Mouse (Mus musculus) intestine, embryonic 15.5 days (tissue): ENCODE measurements at regions not wholly inside any gene's neighbourhood (a gene's known extent, or its start where the extent isn't known, plus 50 kb on each side); places are given as distances from the start of the nearest gene placed in this dataset.

Source experiments
- ATAC-seq: fragments of 200-750 bp; cut with Nextera tagmentation; 2 replicates; pipeline ENCODE4 v1.8.0; 2017; ENCODE audit warnings: moderate TSS enrichment, moderate library complexity
- H3K27ac ChIP-seq: fragments of 300-500 bp; sonication (generic); 2 replicates; pipeline ENCODE4 v1.5.1; 2015; ENCODE audit warnings: mild to moderate bottlenecking, inconsistent platforms
- H3K27me3 ChIP-seq: fragments of 300-500 bp; sonication (generic); replicated peaks from 2 replicates; pipeline ENCODE4 v1.6.1; 2015; ENCODE audit warnings: inconsistent platforms
- H3K36me3 ChIP-seq: fragments of 300-500 bp; sonication (generic); 2 replicates; pipeline ENCODE4 v1.6.1; 2015; ENCODE audit warnings: inconsistent platforms
- H3K4me1 ChIP-seq: fragments of 300-500 bp; sonication (generic); replicated peaks from 2 replicates; pipeline ENCODE4 v1.6.1; 2015; ENCODE audit warnings: inconsistent platforms
- H3K4me2 ChIP-seq: fragments of 300-500 bp; sonication (generic); replicated peaks from 2 replicates; pipeline ENCODE4 v1.6.1; 2015; ENCODE audit warnings: mild to moderate bottlenecking, inconsistent platforms
- H3K4me3 ChIP-seq: fragments of 300-500 bp; sonication (generic); replicated peaks from 2 replicates; pipeline ENCODE4 v1.5.1; 2015; ENCODE audit warnings: inconsistent platforms
- H3K9ac ChIP-seq: fragments of 300-500 bp; sonication (generic); 2 replicates; pipeline ENCODE4 v1.6.1; 2015; ENCODE audit warnings: inconsistent platforms
- H3K9me3 ChIP-seq: fragments of 300-500 bp; sonication (generic); 2 replicates; pipeline ENCODE4 v1.6.1; 2016; ENCODE audit warnings: inconsistent platforms
- WGBS: fragments of 180-500 bp; shearing (Covaris S2); methylation state at CpG from one replicate; pipeline ENCODE4 v1.1.7; 2015; 5-methylcytosine and 5-hydroxymethylcytosine counted together

DNA sequence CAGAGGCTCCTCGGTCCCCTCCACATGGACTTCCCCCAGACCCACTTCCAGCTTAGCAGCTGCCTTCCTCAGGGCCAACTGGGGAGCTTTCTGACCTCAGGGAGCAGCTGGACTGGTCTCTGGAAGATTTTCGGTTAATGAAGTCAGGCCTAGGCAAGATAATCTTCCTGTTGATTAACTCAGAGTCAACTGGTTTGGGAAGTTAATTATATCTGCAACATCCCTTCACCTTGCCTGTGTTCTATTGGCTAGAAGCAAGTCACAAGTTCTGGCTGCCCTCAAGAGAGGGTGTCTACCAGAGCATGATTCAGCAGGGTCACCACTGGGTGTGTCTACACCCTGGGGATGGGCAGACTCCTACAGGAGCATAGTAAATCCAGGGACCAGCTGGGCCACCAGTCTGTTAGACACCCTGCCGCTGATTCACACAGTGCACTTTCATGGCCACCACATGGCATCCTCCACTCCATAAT lies 53.9 kb upstream of the Maml3 start:
- 80% methylated on average over 3 of the region's 3 CpGs for WGBS
- no peaks in the 10 kb centered on the region for H3K27me3 ChIP-seq
- H3K4me2 ChIP-seq = no peak overlapping the region
- H3K9ac ChIP-seq = no peak overlapping the region
- no peak overlapping the region for H3K4me3 ChIP-seq
- H3K27ac ChIP-seq = no peak overlapping the region
- H3K9me3 ChIP-seq = no peaks in the 10 kb centered on the region
- H3K4me1 ChIP-seq = no peaks in the 10 kb centered on the region
- H3K36me3 ChIP-seq = no peaks in the 10 kb centered on the region
- no peak for ATAC-seq

DNA sequence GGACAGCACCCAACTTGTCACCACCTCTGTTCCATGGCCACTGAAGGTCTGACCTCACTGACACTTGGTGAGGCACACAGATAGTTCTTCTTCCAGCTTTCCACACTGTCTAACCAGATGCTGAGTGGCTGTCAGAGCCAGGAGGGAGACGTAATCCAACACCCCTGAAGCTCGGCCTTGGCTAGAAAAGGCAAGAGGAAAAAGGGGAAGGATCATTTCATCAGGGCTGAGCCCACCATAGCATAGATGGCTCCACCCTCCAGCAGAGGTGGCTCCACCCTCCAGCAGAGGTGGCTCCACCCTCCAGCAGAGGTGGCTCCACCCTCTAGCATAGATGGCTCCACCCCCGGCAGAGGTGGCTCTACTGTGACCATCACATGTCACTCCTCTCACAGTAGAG lies 56.8 kb upstream of the Maml3 start:
- no peaks in the 10 kb centered on the region for H3K36me3 ChIP-seq
- H3K4me1 ChIP-seq = no peaks in the 10 kb centered on the region
- H3K9ac ChIP-seq = no peak overlapping the region
- H3K4me3 ChIP-seq = no peak overlapping the region
- no peaks in the 10 kb centered on the region for H3K9me3 ChIP-seq
- no peak overlapping the region for H3K4me2 ChIP-seq
- no peak overlapping the region for H3K27ac ChIP-seq
- no peak for ATAC-seq
- 68% methylated on average over 3 of the region's 3 CpGs for WGBS
- no peaks in the 10 kb centered on the region for H3K27me3 ChIP-seq

DNA sequence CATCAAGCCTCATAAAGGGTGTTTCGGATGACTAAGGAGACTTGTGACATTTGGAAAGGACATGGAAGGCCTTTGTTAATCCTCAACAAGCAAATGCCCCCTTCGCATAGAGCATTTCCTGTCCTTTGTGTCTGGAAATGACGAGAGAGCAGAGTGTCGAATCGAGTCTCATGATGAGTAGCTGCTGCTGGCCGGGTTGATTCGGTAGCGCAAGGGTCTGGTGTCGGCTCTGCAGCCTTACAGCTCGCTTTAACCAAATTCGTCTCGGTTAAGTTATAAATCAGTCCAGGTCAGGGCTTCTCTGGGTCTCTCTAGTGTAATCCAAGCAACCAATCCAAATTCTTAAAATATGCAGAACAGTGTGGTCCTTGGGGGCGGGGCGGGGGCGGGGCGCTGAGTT lies 59.1 kb upstream of the Maml3 start:
- H3K4me2 ChIP-seq = no peak overlapping the region
- no peak overlapping the region for H3K4me3 ChIP-seq
- no peaks in the 10 kb centered on the region for H3K36me3 ChIP-seq
- H3K9ac ChIP-seq = no peak overlapping the region
- WGBS = 65% methylated on average over 16 of the region's 16 CpGs
- H3K4me1 ChIP-seq = no peaks in the 10 kb centered on the region
- H3K9me3 ChIP-seq = no peaks in the 10 kb centered on the region
- no peak for ATAC-seq
- H3K27ac ChIP-seq = no peak overlapping the region
- H3K27me3 ChIP-seq = no peaks in the 10 kb centered on the region

DNA sequence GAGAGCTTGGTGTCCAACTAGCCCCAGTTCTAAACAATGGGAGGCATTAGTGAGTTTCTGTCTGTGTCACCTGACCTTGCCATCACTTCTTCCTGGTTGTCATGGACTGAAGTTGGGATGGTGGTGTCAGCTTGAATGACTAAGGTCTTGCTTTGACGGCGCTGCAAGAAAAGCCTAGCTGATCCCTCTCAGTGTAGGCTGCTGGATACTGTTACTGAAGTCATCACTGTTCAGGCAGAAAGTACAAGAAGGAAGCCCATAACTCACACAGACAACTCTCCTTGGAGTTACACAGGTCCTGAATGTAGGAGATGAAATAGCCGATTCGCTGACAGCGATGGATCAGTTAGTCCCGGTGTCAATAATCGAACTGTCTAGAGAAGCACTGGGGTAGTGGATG lies 62.5 kb upstream of the Maml3 start:
- Histone ChIP-seq H3K4me3 (no peak overlapping the region), H3K27me3 (no peaks in the 10 kb centered on the region), H3K27ac (no peak overlapping the region), H3K9me3 (no peaks in the 10 kb centered on the region), H3K36me3 (no peaks in the 10 kb centered on the region), H3K4me1 (0 out of 2 replicates have a peak, but pooled peaks cover 3% of the 10 kb centered on the region), H3K9ac (no peak overlapping the region), H3K4me2 (no peak overlapping the region)
- 95% methylated on average over 7 of the region's 7 CpGs for WGBS
- no peak for ATAC-seq

DNA sequence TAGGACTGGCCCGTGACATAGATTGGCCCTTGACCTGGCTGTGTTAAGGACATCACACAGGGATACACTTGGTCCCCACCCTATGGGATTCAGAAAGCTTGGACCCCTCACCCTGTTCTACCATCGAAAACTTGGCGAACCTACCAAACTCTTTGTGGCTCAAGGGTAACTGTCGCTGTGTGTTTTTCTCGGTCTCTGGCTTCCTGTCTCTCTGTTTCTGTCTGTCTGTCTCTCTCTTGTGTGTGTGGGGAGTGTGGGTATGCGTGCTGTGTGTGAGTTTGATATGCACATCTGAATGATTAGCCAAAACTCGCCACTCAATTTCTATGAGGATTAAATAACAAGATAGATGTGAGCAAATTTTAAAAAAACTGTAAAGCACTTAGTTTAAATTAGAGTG lies 66.0 kb upstream of the Maml3 start:
- 86% methylated on average over 7 of the region's 7 CpGs for whole genome bisulfite sequencing
- Histone ChIP-seq H3K4me1 (0 out of 2 replicates have a peak, but pooled peaks cover 3% of the 10 kb centered on the region), H3K27me3 (no peaks in the 10 kb centered on the region), H3K4me2 (no peak overlapping the region), H3K9me3 (no peaks in the 10 kb centered on the region), H3K4me3 (no peak overlapping the region), H3K27ac (no peak overlapping the region), H3K36me3 (no peaks in the 10 kb centered on the region), H3K9ac (no peak overlapping the region)
- ATAC-seq = no peak

DNA sequence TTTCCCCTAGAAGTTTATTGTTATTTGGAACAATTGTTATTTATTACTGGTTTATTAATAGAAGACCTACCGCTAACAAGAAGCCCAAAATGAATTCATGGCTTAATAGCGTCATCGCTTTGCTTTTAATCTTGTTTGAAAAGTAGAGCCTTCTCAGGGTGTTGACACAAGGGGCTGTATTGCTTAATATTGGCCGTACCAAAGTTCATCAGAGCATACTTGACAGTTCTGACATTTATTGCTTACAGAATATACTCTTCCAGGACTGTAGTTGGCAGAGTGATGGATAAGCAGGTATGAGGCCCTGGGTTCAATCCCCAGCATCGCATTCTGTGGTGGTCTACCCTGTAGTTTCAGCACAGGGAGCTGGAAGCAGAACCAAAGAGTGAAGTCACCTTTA lies 66.4 kb upstream of the Maml3 start:
- peak; percentile 71 for ATAC-seq
- Histone ChIP-seq H3K9ac (no peak overlapping the region), H3K36me3 (no peaks in the 10 kb centered on the region), H3K9me3 (no peaks in the 10 kb centered on the region), H3K4me3 (no peak overlapping the region), H3K27ac (no peak overlapping the region), H3K4me1 (0 out of 2 replicates have a peak, but pooled peaks cover 3% of the 10 kb centered on the region), H3K4me2 (no peak overlapping the region), H3K27me3 (no peaks in the 10 kb centered on the region)
- WGBS = 70% methylated on average over 5 of the region's 5 CpGs

DNA sequence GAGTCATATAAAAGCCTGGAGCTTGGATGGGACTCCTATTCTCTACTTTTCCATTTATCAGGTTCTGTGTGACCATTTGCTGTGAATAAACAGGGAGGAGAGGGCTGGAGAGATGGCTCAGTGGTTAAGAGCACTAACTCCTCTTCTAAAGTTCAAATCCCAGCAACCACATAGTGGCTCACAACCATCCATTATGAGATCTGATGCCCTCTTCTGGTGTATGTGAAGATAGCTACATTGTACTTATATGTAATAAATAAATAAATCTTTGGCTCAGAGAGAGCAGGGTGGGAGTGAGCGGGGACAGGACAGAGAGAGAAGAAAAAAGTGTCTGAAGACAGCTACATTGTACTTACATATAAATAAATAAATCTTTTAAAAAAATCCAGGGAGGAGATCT lies 68.6 kb upstream of the Maml3 start:
- Histone ChIP-seq H3K4me2 (no peak overlapping the region), H3K27me3 (no peaks in the 10 kb centered on the region), H3K4me1 (0 out of 2 replicates have a peak, but pooled peaks cover 3% of the 10 kb centered on the region), H3K9me3 (no peaks in the 10 kb centered on the region), H3K9ac (no peak overlapping the region), H3K27ac (no peak overlapping the region), H3K36me3 (no peaks in the 10 kb centered on the region), H3K4me3 (no peak overlapping the region)
- ATAC-seq = no peak
- WGBS = 86% methylated on average over 1 of the region's 1 CpGs

DNA sequence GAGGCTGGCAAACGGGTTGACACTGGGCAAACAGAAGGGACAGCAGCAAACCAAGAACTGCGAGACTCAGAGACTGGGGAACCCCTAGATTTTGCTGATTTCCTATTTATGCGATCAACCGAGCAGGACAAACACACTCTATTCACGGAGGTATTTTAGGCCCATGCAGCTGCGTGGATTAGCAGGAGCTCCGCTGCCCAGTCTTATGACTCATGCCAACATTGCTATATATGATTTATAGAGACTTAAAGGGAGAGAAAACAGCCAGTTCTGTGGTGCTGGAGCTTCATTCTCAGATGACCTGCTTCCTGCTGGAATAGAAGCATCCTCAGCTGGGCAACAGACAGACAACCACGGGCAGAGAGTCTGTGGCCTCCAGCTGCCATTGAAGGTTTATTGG lies 71.2 kb upstream of the Maml3 start:
- Histone ChIP-seq H3K9me3 (no peaks in the 10 kb centered on the region), H3K27ac (no peak overlapping the region), H3K36me3 (no peaks in the 10 kb centered on the region), H3K9ac (no peak overlapping the region), H3K4me1 (peaks cover 20% of the 10 kb centered on the region), H3K4me3 (no peak overlapping the region), H3K4me2 (no peak overlapping the region), H3K27me3 (no peaks in the 10 kb centered on the region)
- no peak for ATAC-seq
- WGBS = 57% methylated on average over 8 of the region's 8 CpGs

DNA sequence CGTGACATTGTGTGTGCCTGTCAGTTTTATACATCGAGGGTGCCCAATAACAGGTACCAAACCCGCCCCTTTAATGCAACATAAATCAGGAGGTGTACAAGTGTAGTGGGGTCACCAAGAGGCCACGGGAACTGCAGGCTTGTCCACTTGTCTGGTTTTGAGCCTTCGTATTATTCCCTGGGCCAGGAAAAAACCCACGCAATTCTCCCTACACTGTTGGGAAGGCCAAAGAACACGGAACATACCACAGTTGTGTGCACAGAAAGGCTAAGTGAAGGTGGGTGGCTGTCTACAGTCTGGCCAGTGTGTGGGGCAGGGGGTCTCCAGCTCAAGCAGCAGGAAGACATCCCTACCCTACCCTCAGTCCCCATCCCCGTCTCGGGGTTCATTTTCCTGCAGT lies 74.0 kb upstream of the Maml3 start:
- H3K27me3 ChIP-seq = no peaks in the 10 kb centered on the region
- H3K9me3 ChIP-seq = no peaks in the 10 kb centered on the region
- 65% methylated on average over 9 of the region's 9 CpGs for WGBS
- H3K4me3 ChIP-seq = no peak overlapping the region
- H3K4me2 ChIP-seq = no peak overlapping the region
- H3K36me3 ChIP-seq = no peaks in the 10 kb centered on the region
- peak overlapping the region; percentile 94; the same call in 1 of the 2 replicates for H3K27ac ChIP-seq
- peaks cover 18% of the 10 kb centered on the region for H3K4me1 ChIP-seq
- ATAC-seq = no peak
- no peak overlapping the region for H3K9ac ChIP-seq

DNA sequence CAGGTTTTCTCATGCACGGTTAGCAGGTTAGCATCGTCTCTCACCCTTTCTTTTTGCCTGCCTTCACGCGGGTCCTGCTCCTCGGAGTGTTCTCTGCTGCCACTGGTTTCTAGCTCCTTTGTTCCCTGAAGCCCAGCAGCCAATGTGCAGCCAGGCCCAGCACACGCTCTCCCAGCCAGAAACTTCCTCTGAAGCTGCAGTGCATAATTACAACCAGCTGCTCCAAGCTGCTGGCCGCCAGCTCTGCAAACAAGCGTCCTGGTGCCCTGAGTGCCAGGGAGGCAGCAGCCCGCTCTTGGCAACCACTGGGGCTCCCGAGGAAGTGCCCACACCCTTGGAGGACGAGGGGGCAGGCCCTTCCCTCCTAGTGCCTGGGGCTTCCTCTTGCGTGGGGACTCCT lies 74.8 kb upstream of the Maml3 start:
- Histone ChIP-seq H3K4me1 (peaks cover 18% of the 10 kb centered on the region), H3K27ac (peak overlapping the region; percentile 94), H3K4me3 (no peak overlapping the region), H3K9ac (peak overlapping the region; percentile 39; the same call in 1 of the 2 replicates), H3K27me3 (no peaks in the 10 kb centered on the region), H3K36me3 (no peaks in the 10 kb centered on the region), H3K9me3 (no peaks in the 10 kb centered on the region), H3K4me2 (peak overlapping the region; percentile 48)
- peak; percentile 78 for ATAC-seq
- 11% methylated on average over 12 of the region's 12 CpGs for WGBS

DNA sequence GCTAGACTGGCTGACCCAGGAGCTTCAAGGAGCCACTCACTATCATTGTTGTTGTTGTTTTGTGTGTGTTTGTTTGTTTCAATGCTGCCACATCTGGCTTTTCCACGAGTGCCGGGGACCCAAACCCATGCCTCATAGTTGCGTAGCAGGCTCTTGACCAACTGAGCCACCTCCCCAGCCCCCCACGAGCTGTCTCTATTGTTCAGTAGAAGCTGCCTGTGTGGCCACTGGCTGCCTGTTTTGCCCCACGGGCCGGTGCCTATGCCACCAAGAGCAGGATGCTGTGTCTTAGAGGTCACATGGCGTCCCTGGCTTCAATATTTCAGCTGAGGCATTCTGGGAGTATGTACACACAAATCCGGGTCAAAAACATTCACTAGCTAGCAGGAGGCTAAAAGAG lies 75.4 kb upstream of the Maml3 start:
- Histone ChIP-seq H3K27me3 (no peaks in the 10 kb centered on the region), H3K4me1 (peaks cover 18% of the 10 kb centered on the region), H3K36me3 (no peaks in the 10 kb centered on the region), H3K4me2 (peak overlapping the region; percentile 25; the same call in 1 of the 2 replicates), H3K27ac (peak overlapping the region; percentile 94), H3K9me3 (no peaks in the 10 kb centered on the region), H3K9ac (no peak overlapping the region), H3K4me3 (no peak overlapping the region)
- peak; percentile 28; the same call in 1 of the 2 replicates for ATAC-seq
- 51% methylated on average over 8 of the region's 8 CpGs for WGBS

DNA sequence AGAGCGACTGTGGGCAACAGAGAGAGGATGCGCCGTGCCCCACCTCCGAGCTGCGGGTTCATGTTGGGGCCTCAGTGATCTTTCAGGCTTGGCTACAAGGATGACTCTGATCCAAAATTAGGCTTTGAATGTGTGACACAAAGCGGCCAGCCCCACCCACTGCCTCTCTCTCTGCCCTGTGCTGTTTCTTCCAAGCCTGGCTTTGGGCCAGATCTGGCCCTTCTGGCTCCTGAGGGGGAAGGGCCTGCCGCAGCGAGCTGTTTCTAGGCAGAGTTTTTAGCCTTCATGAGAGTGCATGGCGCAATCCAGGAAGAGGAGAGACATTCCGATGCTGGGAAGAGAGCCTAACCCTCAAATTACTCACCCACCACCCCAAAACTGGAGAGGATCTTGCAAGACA lies 75.9 kb upstream of the Maml3 start:
- Histone ChIP-seq H3K9me3 (no peaks in the 10 kb centered on the region), H3K27ac (peak overlapping the region; percentile 94), H3K27me3 (no peaks in the 10 kb centered on the region), H3K4me1 (peaks cover 18% of the 10 kb centered on the region), H3K4me3 (no peak overlapping the region), H3K4me2 (peak overlapping the region; percentile 25; the same call in 1 of the 2 replicates), H3K36me3 (no peaks in the 10 kb centered on the region), H3K9ac (no peak overlapping the region)
- ATAC-seq = peak; percentile 87
- 26% methylated on average over 10 of the region's 10 CpGs for WGBS

DNA sequence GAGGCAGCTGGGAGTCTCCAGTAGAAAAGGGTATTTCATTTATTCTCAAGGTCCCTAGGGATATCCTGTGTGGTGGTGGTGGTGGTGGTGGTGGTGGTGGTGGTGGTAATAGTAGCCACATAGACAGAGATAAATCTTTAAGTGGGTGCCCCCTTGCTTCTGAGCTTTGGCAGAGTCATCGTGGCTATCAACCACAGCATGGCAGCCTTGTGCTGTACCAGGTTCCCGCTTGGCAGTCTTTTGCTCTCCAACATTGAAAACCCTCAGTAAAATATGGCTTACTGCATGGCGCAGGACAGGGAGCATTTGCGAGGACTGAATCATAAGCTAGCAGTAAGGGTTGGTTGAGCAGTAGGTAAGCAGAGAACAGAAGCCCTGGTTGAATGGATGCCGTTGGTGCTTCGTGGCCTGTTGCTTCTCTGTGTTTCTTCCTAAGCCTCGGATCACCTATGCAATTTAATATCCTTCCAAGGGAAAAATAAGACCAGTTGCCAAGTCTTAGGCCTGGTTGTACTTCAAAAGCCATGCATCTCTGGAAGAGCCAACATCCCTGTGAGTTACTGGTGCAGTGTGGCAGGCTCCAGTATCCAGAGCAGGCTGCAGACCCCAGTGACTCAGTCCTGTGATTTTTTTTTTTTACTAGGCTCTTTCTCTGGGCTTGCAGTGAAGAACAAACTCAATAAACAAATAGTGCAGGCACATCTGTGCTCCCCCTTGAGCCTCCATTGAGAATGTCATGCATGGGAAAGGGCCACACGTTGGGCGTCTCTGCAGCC lies 76.6 kb upstream of the Maml3 start:
- H3K27ac ChIP-seq = peak overlapping the region; percentile 94
- no peaks in the 10 kb centered on the region for H3K36me3 ChIP-seq
- no peak overlapping the region for H3K4me3 ChIP-seq
- no peak overlapping the region for H3K4me2 ChIP-seq
- no peaks in the 10 kb centered on the region for H3K27me3 ChIP-seq
- H3K9ac ChIP-seq = no peak overlapping the region
- peaks cover 18% of the 10 kb centered on the region for H3K4me1 ChIP-seq
- no peak for ATAC-seq
- WGBS = 82% methylated on average over 9 of the region's 9 CpGs
- H3K9me3 ChIP-seq = no peaks in the 10 kb centered on the region
